Mouse (Mus musculus): ENCODE results near the gene Gtpbp1. TPM values are rescaled to one million over a fixed set of nuclear protein-coding genes. Genes with fewer than 3 reads are reported as not detected.

Gene Gtpbp1
- total RNA-seq, 2 experiments from 2014 or later: 52.4 to 59.1 TPM

DNA sequence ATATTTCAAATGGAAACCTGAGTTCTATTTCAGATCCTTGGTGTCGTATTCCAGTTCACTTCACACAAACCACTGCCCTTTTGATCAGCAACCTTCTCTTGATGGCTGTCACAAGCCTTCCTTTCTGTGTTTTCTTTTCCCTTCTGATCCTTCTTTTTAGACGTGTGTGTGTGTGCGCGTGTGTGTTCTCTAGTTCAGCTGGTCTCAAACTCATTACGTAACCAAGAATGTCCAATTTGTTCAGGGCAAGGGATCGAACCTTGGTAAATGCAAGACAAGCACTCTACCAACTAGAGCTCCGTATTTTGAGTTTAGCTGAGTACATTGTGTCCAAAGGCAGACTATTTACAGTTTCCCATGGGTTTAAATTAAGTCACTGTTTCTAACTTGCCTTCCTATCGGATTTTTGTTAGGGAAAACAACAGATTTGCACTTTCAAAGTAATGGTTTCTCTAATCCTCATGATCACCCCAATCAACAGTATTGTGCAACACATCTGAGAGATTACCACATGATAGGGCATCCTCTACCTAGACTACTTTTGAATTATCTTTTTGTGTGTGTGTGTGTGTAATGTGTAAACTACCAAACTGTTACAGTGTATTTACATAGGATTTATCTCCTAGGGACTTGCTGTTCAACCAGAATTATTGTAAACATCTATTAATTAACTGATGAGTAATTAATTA lies 2.2 kb upstream of the Gtpbp1 start:
- no peak for DNase-seq (ENCODE audit: low spot score in 2 of 2)
- H3K4me3 ChIP-seq: peak overlapping the region; percentile 87
- no peak for TF ChIP-seq CTCF (conservative IDR thresholded peaks at IDR 0.05)
- peak overlapping the region; percentile 98 for H3K27ac ChIP-seq

DNA sequence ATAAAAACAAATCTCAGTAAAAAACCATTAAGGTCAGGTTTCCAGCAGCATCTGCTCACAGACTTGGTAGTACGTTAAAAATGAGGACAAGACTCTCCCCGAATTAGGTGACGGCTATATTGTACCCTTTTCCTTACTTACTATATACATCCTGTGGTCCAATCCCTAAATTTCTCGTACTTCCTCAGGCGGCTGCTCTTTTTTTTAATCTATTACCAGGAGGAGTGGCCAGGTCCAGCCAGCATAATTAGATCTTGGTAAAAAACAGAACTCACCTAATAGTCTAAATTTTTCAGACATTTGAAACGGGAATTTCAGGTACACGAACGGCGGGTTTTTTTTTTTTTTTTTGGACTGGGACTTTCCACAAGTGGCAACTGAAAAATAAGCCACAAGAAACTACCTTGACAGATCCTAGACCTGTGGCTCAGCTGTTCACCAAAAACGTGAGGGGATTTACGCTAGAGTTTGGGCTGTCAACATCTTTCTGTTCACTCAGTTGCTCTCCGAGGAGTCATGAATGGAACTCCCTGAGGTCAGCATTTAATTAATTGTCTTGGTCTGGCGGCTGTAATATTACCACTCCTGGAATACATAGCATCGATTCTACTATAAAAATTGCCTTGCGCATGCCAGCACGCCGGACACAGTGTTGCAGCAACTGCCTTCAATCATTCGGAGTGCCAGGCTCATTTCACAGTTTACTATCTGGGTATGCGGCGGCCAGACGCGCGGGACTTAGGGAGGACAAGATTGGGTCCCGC lies 801 bp upstream of the Gtpbp1 start:
- Histone ChIP-seq H3K27ac (0 out of 2 replicates have a peak overlapping the region, but pooled peaks have one; percentile 46), H3K4me3 (peak overlapping the region; percentile 53)
- TF ChIP-seq CTCF (conservative IDR thresholded peaks at IDR 0.05): no peak
- DNase-seq (ENCODE audit: low spot score in 2 of 2): no peak

DNA sequence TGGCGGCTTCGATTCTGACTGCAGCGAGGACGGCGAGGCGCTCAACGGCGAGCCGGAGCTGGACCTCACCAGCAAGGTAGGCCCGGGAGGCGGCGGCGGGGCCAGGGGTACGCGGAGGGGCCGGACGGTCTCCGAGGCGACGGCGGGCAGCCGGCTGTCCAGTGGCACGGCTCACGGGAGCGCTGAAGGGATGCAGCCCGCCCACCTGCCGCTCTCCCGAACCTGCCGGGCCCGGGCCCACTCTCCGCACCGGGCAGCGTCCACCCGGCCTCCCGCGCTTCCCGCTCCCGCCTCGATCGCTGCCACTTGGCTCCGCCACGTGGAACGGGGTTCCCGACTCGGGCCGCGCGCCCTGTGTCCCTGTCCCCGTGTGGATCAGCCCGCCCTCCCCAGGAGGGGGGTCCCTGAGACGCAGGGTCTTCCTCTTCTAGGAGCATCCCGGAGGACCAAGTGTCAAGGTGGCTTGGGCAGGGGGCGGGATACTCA lies 421 bp downstream of the Gtpbp1 start:
- H3K27ac ChIP-seq: peak overlapping the region; percentile 94
- peak in 1 of 2 experiments; percentile 40 for DNase-seq (ENCODE audit: low spot score in 2 of 2)
- TF ChIP-seq CTCF (conservative IDR thresholded peaks at IDR 0.05): no peak
- H3K4me3 ChIP-seq: peak overlapping the region; percentile 94

DNA sequence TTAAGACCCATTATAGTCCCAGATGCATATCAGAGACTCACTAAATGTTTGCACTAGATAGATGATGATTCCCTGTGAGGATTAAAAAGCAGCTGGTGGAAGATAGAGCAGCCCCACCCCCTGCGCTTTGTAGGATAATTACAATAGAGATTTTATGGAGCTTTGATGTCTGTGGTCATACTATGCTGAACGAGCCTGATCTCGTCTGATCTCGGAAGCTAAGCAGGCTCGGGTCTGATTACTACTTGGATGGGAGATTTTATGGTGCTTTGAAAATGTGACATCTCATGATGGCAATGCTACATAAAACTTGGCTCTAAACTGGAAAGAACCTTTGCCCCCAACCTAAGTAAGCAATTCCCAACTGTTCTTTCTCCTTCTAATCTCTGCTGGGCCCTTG lies 1.7 kb downstream of the Gtpbp1 start:
- Histone ChIP-seq H3K27ac (no peak overlapping the region), H3K4me3 (no peak overlapping the region)
- TF ChIP-seq CTCF (conservative IDR thresholded peaks at IDR 0.05): no peak
- DNase-seq (ENCODE audit: low spot score in 2 of 2): no peak

DNA sequence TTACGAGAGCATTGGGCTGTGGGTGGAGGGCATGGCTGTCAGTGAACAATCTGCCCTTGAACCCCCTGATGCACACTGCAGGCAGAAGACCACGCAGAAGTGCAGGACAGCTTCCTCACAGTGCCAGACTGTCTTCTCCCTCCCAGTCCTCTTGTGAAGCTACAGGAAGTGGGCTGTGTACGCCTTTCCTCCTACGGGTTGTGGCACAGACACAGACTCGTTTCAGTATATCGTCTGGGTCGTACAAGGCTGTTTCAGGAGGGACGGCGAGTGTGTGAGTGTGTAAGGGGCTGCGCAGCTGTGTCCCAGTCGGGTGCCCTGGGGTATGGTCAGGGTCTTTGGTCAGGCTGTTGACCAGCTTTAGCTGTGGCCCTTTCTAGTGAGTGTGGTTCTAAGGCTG lies 3.1 kb downstream of the Gtpbp1 start:
- H3K4me3 ChIP-seq: no peak overlapping the region
- no peak for DNase-seq (ENCODE audit: low spot score in 2 of 2)
- no peak for TF ChIP-seq CTCF (conservative IDR thresholded peaks at IDR 0.05)
- peak overlapping the region; percentile 25; the same call in 1 of the 2 replicates for H3K27ac ChIP-seq

DNA sequence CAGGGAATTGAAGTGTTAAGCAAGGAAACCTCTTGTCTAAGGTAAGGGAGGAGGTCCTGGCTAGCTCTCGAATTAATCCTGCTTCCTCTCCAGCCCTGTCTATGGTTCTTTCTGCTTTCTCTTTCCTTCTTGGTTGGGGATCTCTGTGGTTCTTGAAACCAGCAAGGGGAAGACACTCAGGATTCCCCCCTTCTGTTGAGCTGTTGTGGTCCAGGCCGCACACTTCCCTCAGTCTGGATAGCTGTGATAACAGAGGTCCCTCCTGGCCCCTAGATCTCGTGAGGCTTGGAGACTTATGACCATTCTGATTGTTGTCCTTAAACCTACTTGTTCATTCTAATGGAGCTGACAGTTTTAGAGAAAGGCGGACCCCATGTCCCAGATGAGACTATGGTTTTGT lies 3.9 kb downstream of the Gtpbp1 start:
- DNase-seq (ENCODE audit: low spot score in 2 of 2): no peak
- peak overlapping the region; percentile 25; the same call in 1 of the 2 replicates for H3K27ac ChIP-seq
- no peak for TF ChIP-seq CTCF (conservative IDR thresholded peaks at IDR 0.05)
- no peak overlapping the region for H3K4me3 ChIP-seq

DNA sequence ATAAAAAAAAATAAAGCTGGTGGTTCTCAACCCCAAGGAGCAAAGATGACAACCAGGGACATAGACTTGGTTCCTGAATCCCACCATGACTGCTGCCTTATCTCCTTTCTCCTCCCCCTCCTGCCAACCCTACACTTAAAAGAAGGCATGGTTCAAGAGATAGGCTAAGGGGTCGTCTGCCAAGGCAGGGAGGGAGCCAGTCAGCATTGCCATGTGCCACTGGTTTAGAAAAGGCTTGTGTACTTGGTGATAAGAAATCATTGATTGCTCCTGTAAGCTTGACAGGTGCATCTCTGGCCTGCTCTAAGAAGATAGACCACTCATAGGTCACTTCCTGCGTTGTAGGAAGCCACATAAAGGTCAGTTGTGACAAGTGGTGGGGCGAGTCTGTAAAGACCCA lies 4.9 kb downstream of the Gtpbp1 start:
- no peak for DNase-seq (ENCODE audit: low spot score in 2 of 2)
- no peak overlapping the region for H3K27ac ChIP-seq
- H3K4me3 ChIP-seq: no peak overlapping the region
- no peak for TF ChIP-seq CTCF (conservative IDR thresholded peaks at IDR 0.05)

DNA sequence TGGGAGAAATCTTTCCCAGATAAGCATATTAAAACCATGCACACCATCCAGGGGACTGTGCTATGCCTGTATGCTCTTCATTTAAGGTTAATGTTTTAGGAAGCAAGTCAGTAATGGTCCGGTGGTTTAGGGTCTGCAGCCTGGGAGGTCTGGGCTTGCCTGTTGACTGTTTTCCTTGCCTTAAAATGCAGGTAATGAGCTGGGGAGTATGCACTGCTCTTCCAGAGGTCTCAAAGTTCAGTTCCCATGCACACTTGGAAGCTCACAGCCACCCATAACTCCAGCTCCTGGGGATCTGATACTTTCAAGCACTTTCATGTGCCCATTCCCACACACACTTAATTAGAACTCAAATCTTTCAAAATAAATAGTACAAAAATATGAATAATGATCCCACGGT lies 5.9 kb downstream of the Gtpbp1 start:
- H3K27ac ChIP-seq: no peak overlapping the region

DNA sequence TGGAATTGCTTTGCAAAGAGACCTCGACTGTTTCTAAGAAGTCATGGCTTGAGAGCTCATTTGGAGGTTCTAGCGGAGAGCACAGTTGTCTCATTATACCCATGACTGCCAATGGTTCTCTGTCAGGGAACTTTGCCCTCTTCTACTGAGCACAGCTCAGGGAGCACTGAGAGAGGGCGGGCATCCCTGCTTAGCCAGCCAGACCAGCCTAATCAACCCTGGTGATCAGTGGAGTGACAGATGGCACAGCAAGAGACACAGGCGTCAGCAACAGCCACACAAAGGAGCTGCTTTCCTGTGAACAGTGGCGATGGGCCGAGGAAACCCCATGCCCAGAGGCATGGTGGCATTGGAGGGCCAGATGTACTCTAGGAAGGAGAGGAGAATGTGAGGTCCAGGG lies 6.4 kb downstream of the Gtpbp1 start:
- DNase-seq (ENCODE audit: low spot score in 2 of 2): no peak
- TF ChIP-seq CTCF (conservative IDR thresholded peaks at IDR 0.05): no peak
- H3K27ac ChIP-seq: peak overlapping the region; percentile 15
- H3K4me3 ChIP-seq: no peak overlapping the region

More for the DNA sequence above, 5.9 kb downstream of the Gtpbp1 start:
- TF ChIP-seq CTCF (conservative IDR thresholded peaks at IDR 0.05): no peak
- no peak for DNase-seq (ENCODE audit: low spot score in 2 of 2)
- no peak overlapping the region for H3K4me3 ChIP-seq

DNA sequence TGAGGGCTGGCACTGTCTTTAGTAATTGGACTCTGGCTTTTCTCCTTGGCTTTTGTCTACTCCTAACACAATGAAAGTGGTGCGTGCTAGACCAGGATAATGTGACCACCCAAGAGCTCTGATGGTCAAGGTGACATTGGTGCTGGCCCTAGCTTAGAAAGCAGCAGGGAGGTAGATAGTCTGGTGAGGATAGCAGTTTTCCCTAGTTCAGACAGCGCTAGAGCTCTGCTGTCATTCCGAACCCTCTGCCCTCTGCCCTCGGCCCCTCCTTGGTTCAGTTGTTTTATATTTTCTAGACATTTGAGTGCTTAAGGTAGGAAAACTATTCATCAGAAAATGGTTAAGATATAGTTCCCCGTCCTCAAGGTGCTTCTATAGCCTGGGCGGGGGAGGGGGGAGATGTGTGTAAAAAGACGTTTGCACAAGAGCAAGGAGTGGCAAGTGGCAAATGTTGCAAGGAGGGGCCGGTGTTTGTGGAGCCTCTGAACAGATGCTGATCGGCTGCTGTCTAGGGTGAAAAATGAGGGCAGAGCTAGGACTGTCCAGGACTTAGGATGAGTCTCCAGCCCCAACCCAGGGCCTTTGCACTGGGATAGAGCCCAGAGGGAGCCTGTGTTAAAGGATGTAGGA lies 7.0 kb downstream of the Gtpbp1 start:
- DNase-seq (ENCODE audit: low spot score in 2 of 2): no peak
- peak overlapping the region; percentile 15; the same call in 1 of the 2 replicates for H3K27ac ChIP-seq
- H3K4me3 ChIP-seq: no peak overlapping the region
- TF ChIP-seq CTCF (conservative IDR thresholded peaks at IDR 0.05): no peak

DNA sequence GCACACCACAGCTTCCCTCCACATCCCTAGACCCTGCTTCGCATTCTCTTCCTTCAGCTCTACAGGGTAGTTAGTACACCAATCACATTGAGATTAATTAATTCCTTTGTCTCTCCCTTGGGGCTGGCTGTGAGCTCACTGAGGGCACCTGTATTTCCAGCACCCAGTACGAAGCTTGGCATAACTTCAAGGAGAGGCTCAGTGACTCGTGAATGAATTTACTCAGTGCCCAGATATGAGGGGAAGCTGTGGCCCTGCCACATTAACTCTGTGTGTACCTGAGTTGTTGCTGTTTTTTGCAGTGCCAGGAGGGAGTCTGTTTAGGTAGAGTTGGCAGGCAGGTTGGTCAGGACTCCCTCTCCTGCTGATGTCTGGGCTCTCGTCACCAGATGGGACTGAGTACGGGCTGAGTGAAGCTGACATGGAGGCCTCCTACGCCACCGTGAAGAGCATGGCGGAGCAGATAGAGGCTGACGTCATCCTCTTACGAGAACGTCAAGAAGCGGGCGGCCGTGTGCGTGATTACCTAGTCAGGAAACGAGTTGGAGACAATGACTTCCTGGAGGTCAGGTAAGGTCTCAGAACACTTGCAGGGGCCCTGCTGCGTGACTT lies 16.1 kb downstream of the Gtpbp1 start:
- TF ChIP-seq CTCF (conservative IDR thresholded peaks at IDR 0.05): no peak
- no peak for DNase-seq (ENCODE audit: low spot score in 2 of 2)
- no peak overlapping the region for H3K27ac ChIP-seq
- H3K4me3 ChIP-seq: no peak overlapping the region

DNA sequence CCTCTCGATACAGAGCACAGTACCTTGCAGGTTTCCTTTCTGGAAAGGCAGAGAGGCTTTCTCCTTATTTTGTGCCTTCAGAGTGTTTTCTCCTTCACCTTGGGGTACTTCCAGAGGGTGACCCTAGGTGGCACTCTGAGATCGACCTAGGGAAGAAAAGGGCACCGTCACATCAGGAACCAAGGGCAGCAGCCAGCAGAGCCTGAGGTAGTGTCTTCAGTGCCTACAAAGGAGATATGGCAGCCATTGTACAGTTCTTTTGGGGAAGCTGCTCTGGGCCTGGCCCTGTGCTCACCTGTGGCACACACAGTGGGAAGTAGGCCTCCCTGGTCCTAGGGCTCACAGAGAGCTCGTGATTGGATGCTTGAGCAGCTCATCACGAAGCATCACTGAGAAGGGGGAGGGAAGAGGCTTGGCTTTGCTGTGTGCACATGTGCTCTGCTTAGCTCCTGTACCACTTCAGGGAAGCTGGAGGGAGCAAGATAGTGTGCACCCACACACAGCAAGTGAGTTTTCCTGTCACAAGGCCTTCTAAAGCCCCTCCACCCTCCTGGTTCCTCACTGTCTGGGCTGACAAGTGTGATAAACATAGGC lies 17.7 kb downstream of the Gtpbp1 start:
- no peak for DNase-seq (ENCODE audit: low spot score in 2 of 2)
- H3K4me3 ChIP-seq: no peak overlapping the region
- peak; percentile 33; the same call in 1 of the 2 replicates for TF ChIP-seq CTCF (conservative IDR thresholded peaks at IDR 0.05)
- no peak overlapping the region for H3K27ac ChIP-seq
